Mouse (Mus musculus) urinary bladder, adult 2 months (tissue): ENCODE measurements at regions not wholly inside any gene's neighbourhood (a gene's known extent, or its start where the extent isn't known, plus 50 kb on each side); places are given as distances from the start of the nearest gene placed in this dataset.

Source experiments
- DNase-seq: peaks from one replicate; pipeline ENCODE4 v3.0.0; 2022; ENCODE audit warnings: low spot score

- no peak for DNase-seq
Observed at GRCm38 (mm10) chr19:53476768-53477547, 52.0 kb upstream of the Dusp5 start.

GRCm38 (mm10) chr19:53469256-53469655 is 59.7 kb upstream of the Dusp5 start:
- no peak for DNase-seq

- DNase-seq: no peak
Observed at GRCm38 (mm10) chr19:53464681-53465080, 64.2 kb upstream of the Dusp5 start.

GRCm38 (mm10) chr19:53464135-53464534 is 64.8 kb upstream of the Dusp5 start:
- DNase-seq: no peak

- no peak for DNase-seq
Observed at GRCm38 (mm10) chr19:53461025-53462015, 67.6 kb upstream of the Dusp5 start.

GRCm38 (mm10) chr19:53460312-53461024 is 68.4 kb upstream of the Dusp5 start:
- no peak for DNase-seq

GRCm38 (mm10) chr19:53459407-53459788 is 69.0 kb upstream of the Smndc1 start:
- DNase-seq: no peak

- no peak for DNase-seq
Observed at GRCm38 (mm10) chr19:53458770-53459406, 68.5 kb upstream of the Smndc1 start.

- DNase-seq: no peak
Observed at GRCm38 (mm10) chr19:53456681-53457080, 66.3 kb upstream of the Smndc1 start.

- DNase-seq: no peak
Observed at GRCm38 (mm10) chr19:53454571-53454970, 64.2 kb upstream of the Smndc1 start.

GRCm38 (mm10) chr19:53454059-53454458 is 63.7 kb upstream of the Smndc1 start:
- no peak for DNase-seq

GRCm38 (mm10) chr19:53453317-53453947 is 63.1 kb upstream of the Smndc1 start:
- no peak for DNase-seq

GRCm38 (mm10) chr19:53452360-53452759 is 62.0 kb upstream of the Smndc1 start:
- DNase-seq: no peak

GRCm38 (mm10) chr19:53451388-53451922 is 61.1 kb upstream of the Smndc1 start:
- no peak for DNase-seq

- peak; percentile 52 for DNase-seq
Observed at GRCm38 (mm10) chr19:53450624-53451387, 60.4 kb upstream of the Smndc1 start.

- no peak for DNase-seq
Observed at GRCm38 (mm10) chr19:53449137-53449783, 58.9 kb upstream of the Smndc1 start.

- no peak for DNase-seq
Observed at GRCm38 (mm10) chr19:53448206-53448605, 57.8 kb upstream of the Smndc1 start.

- no peak for DNase-seq
Observed at GRCm38 (mm10) chr19:53447754-53448153, 57.4 kb upstream of the Smndc1 start.

- no peak for DNase-seq
Observed at GRCm38 (mm10) chr19:53446216-53446615, 55.8 kb upstream of the Smndc1 start.
